Mouse (Mus musculus) liver, embryonic 14.5 days (tissue): Measurements from ENCODE around the gene Gal3st2. TPM values are rescaled to one million over a fixed set of nuclear protein-coding genes. Genes with fewer than 3 reads are reported as not detected.
A peak's percentile ranks its signal among the peaks of the same experiment; 100 is the strongest.
"Not testable (repeated sequence)": the region's sequence is repeated elsewhere in the genome, so short reads cannot be mapped to it uniquely, and the experiment has no call there.

Source experiments
- ATAC-seq: fragments of 200-750 bp; cut with Nextera tagmentation; 2 replicates; pipeline ENCODE4 v1.8.0; 2017; ENCODE audit warnings: moderate number of reproducible peaks, mild to moderate bottlenecking, moderate library complexity; ENCODE audit not compliant: insufficient read depth
- DNase-seq, 3 experiments: peaks; one replicate each; pipeline ENCODE4 v3.0.0-alpha.2; 2012 to 2013; ENCODE audit warnings: low read depth in 3 of 3, low spot score in 3 of 3
- H3K27ac ChIP-seq: fragments of 300-500 bp; sonication (generic); 2 replicates; pipeline ENCODE4 v1.5.1; 2014; ENCODE audit warnings: moderate library complexity, mild to moderate bottlenecking, control low read depth, inconsistent platforms
- H3K27me3 ChIP-seq: fragments of 300-500 bp; sonication (generic); 2 replicates; pipeline ENCODE4 v1.6.1; 2014; ENCODE audit warnings: mild to moderate bottlenecking, low read length, moderate library complexity; ENCODE audit not compliant: control insufficient read depth, insufficient read depth
- H3K36me3 ChIP-seq: fragments of 300-500 bp; sonication (generic); replicated peaks from 2 replicates; pipeline ENCODE4 v1.6.1; 2014; ENCODE audit warnings: low read depth; ENCODE audit not compliant: control insufficient read depth, insufficient read depth
- H3K4me1 ChIP-seq, 2 experiments: fragments of 200-500 bp in 1 of 2; fragments of 300-500 bp in 1 of 2; sonication (generic) in 1 of 2; replicated peaks; 2 replicates each; pipeline ENCODE4 v1.6.1; 2012 to 2014; ENCODE audit warnings: antibody characterized with exemption in 1 of 2, inconsistent platforms in 1 of 2, low read length in 1 of 2; ENCODE audit not compliant: control insufficient read depth in 2 of 2, insufficient read depth in 2 of 2
- H3K4me2 ChIP-seq: fragments of 300-500 bp; sonication (generic); 2 replicates; pipeline ENCODE4 v1.6.1; 2014; ENCODE audit warnings: low read depth, mild to moderate bottlenecking, control low read depth, moderate library complexity
- H3K4me3 ChIP-seq, 2 experiments: fragments of 200-500 bp in 1 of 2; fragments of 300-500 bp in 1 of 2; sonication (generic) in 1 of 2; 2 replicates each; pipeline ENCODE4 v1.5.1; 2012 to 2014; ENCODE audit warnings: low read depth in 2 of 2, low read length in 2 of 2, mild to moderate bottlenecking in 2 of 2, control low read depth in 1 of 2, inconsistent platforms in 1 of 2, moderate library complexity in 1 of 2; ENCODE audit not compliant: insufficient read depth in 1 of 2
- H3K9ac ChIP-seq: fragments of 300-500 bp; sonication (generic); replicated peaks from 2 replicates; pipeline ENCODE4 v1.6.1; 2014; ENCODE audit warnings: mild to moderate bottlenecking, control low read depth, moderate library complexity
- H3K9me3 ChIP-seq: fragments of 300-500 bp; sonication (generic); 2 replicates; pipeline ENCODE4 v1.6.1; 2016; ENCODE audit warnings: low read length, mixed read lengths; ENCODE audit not compliant: control insufficient read depth
- CTCF ChIP-seq: IDR thresholded peaks from 2 replicates; pipeline ENCODE4 v1.5.1; 2016; ENCODE audit warnings: antibody characterized with exemption, low read depth, control low read depth
- EP300 ChIP-seq: IDR thresholded peaks from 2 replicates; pipeline ENCODE4 v1.6.1; 2016; ENCODE audit warnings: antibody characterized with exemption, low read depth
- WGBS: fragments of 180-500 bp; shearing (Covaris S2); extraction: QIAGEN DNeasy Blood & Tissue Kit; methylation state at CpG from one replicate; pipeline ENCODE4 v1.1.7; 2014; ENCODE audit not compliant: insufficient replicate concordance; 5-methylcytosine and 5-hydroxymethylcytosine counted together
- polyA plus RNA-seq, 2 experiments: library from polyadenylated mRNA; depleted of rRNA in 1 of 2; stranded (reverse) in 1 of 2; unstranded in 1 of 2; fragments of >200 nt; fragmentation: Nextera tagmentation in 1 of 2; extraction: Ambion mirVana in 1 of 2; gene quantifications; 2 replicates each; pipeline versions ENCODE4 v1.2.1 to v1.2.3; 2012 to 2014

Gene Gal3st2
- polyA plus RNA-seq, 2 experiments, result not detected

GRCm38 (mm10) chr1:93824609-93825008 lies 36.5 kb upstream of the Gal3st2 start, which contains the start of gene D2hgdh:
Gene D2hgdh, plus strand, starts transcription at chr1:93824909.
- H3K4me1 ChIP-seq, result peaks cover 13 to 17% of the 10 kb centered on the region in 2 experiments
- H3K4me2 ChIP-seq, result peak within 1 kb of the TSS; percentile 99
- TF ChIP-seq CTCF (no peak), EP300 (no peak)

DNA sequence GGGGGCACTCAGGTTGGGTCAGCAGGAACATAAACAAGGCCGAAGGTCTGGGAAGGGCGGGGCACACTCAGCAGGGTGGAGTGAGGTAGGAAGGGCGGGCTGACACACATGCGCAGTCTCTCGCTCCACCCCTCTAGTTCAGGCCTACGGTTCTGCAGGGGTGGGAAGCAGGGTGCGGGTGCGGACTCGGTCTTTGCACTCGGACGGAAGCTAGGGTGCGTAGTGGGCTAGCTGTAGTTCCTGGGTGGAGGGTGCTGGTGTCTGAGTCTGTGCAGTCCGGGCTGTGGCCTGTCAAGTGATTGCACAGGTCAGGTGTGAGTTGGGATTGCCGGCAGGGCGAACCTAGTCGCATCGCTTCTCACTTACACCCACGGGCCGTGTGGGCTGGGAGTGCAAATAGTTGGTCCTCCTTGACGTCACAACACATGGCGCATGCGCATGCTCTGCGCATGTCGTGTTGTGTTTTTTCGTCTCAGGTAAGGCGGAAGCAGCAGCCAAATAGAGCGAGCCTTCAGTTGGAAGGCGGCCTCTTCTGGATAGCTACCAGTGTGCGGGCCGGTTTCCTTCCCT lies 35.9 kb upstream of the Gal3st2 start:
- ATAC-seq (peak; percentile 99), DNase-seq (peak; percentile 91 to 95 (median 92))
- TF ChIP-seq EP300 (no peak), CTCF (peak; percentile 57)
- peak overlapping the region; percentile 96 for H3K27ac ChIP-seq
- no peaks in the 10 kb centered on the region for H3K27me3 ChIP-seq
- peak overlapping the region; percentile 99 for H3K4me2 ChIP-seq
- under 1% methylated on average over 30 of the region's 30 CpGs for WGBS
- H3K9me3 ChIP-seq, result no peaks in the 10 kb centered on the region
- peaks cover 2% of the 10 kb centered on the region for H3K36me3 ChIP-seq
- H3K4me1 ChIP-seq, result peaks cover 13 to 17% of the 10 kb centered on the region in 2 experiments
- peak overlapping the region; percentile 61 to 72 for H3K4me3 ChIP-seq
- peak overlapping the region; percentile 82 for H3K9ac ChIP-seq

More at GRCm38 (mm10) chr1:93824609-93825008, 36.5 kb upstream of the Gal3st2 start, which contains the start of gene D2hgdh:
- Histone ChIP-seq H3K27ac (peak within 1 kb of the TSS; percentile 96), H3K4me3 (peak within 1 kb of the TSS; percentile 61 to 72), H3K36me3 (peaks cover 3% of the 10 kb centered on the region), H3K9ac (peak within 1 kb of the TSS; percentile 82), H3K9me3 (no peaks in the 10 kb centered on the region), H3K27me3 (no peaks in the 10 kb centered on the region)
- ATAC-seq (peak; percentile 26), DNase-seq (no peak)
- WGBS, result 9% methylated on average over 10 of the region's 10 CpGs

DNA sequence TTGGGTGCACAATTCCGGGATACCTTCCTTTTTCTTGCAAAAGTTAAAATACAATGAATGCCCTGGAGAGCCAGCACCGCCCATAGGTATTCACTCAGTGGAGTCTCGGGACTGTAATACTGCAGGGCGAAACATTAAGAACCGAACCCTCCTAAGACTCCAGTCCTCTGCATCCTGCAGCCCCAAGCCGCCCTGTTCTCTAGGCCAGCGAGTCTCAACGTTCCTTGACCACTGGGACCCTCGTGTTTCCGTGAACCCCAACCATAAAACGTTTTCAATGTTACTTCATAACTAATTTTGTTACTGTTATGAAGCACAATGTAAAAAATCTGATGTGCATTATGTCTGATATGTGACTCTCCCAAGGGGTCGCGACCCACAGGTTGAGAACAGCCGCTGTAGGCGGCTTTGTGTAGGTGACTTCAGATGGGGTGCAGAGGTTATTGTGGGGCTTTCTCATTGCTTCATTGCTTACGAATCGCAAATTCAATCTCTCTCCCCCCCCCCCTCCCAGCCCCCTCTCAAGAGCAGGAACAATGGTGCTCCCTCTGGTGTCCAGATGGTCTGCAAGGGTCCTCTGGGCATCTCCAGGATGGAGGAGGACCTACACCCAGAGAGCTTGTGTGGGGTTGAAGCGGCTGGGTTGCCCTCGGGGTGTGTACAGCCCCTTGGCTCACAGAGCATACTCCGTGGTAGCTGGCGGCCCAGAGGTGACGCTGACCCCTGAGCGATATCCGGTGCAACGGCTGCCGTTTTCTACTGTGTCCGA lies 35.2 kb upstream of the Gal3st2 start:
- TF ChIP-seq EP300 (no peak), CTCF (0 out of 2 replicates have a peak, but pooled peaks have one; percentile 10)
- Histone ChIP-seq H3K9me3 (no peaks in the 10 kb centered on the region), H3K27me3 (no peaks in the 10 kb centered on the region), H3K27ac (peak overlapping the region; percentile 96), H3K4me1 (peaks cover 13 to 17% of the 10 kb centered on the region in 2 experiments), H3K4me2 (peak overlapping the region; percentile 99), H3K9ac (peak overlapping the region; percentile 82), H3K4me3 (peak overlapping the region; percentile 61 to 72), H3K36me3 (peaks cover under 1% of the 10 kb centered on the region)
- DNase-seq (no peak), ATAC-seq (no peak)
- WGBS, result 41% methylated on average over 27 of the region's 27 CpGs

DNA sequence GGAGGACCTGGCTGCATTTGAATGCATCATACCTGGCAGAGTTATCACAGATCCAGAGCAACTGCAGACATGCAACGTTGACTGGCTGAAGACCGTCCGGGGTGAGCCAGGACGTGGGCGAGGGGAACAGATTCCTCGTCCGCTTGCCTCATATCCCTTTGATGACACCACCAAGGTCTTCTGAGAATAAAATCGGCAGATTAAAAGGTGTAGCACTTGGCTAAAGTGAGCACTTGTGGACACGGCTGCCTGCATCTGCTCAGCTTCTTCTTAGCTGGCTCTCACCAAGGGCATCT lies 34.6 kb upstream of the Gal3st2 start:
- no peak for TF ChIP-seq CTCF
- TF ChIP-seq EP300, result no peak
- ATAC-seq (no peak), DNase-seq (no peak)
- Histone ChIP-seq H3K9me3 (no peaks in the 10 kb centered on the region), H3K4me3 (peak overlapping the region in 1 of 2 experiments; percentile 72; a peak in 2 of 4 replicates), H3K27me3 (no peaks in the 10 kb centered on the region), H3K4me2 (peak overlapping the region; percentile 99), H3K4me1 (peaks cover 13 to 17% of the 10 kb centered on the region in 2 experiments), H3K36me3 (no peaks in the 10 kb centered on the region; the same call in 1 of the 2 replicates), H3K27ac (no peak overlapping the region), H3K9ac (peak overlapping the region; percentile 82; the same call in 1 of the 2 replicates)
- 87% methylated on average over 9 of the region's 9 CpGs for WGBS

- peak; percentile 52 for TF ChIP-seq CTCF
- not testable (repeated sequence) for H3K4me2 ChIP-seq, H3K27ac ChIP-seq, H3K27me3 ChIP-seq, H3K9ac ChIP-seq, H3K9me3 ChIP-seq, H3K4me3 ChIP-seq, DNase-seq, H3K4me1 ChIP-seq, H3K36me3 ChIP-seq
- ATAC-seq, result peak; percentile 19; the same call in 1 of the 2 replicates
- WGBS, result 68% methylated on average over 2 of the region's 4 CpGs
Observed at GRCm38 (mm10) chr1:93832754-93833360, 28.2 kb upstream of the Gal3st2 start.
